Mouse (Mus musculus): ENCODE measurements around the gene Bcl2l11. TPM values are rescaled to one million over a fixed set of nuclear protein-coding genes. Genes with fewer than 3 reads are reported as not detected.

The Bcl2l11 gene
- 20.4 and 23.2 TPM in 2 replicates for polyA plus RNA-seq (2015; fragmentation: Nextera tagmentation; extraction: Ambion mirVana)

- Histone ChIP-seq H3K4me2 (ENCODE audit: low read depth, low read length) (peak within 1 kb of the TSS; percentile 94), H3K36me3 (ENCODE audit: control insufficient read depth, insufficient read depth) (peaks cover 11% of the 10 kb centered on the region), H3K27me3 (ENCODE audit: control insufficient read depth, insufficient read depth, low read length) (peaks cover 3% of the 10 kb centered on the region; the same call in 1 of the 2 replicates), H3K9me3 (replicated peaks; ENCODE audit: control insufficient read depth, low read length) (no peaks in the 10 kb centered on the region), H3K4me3 (ENCODE audit: low read length) (peak within 1 kb of the TSS; percentile 85), H3K4me1 (ENCODE audit: control insufficient read depth, insufficient read depth, low read length) (peaks cover 38% of the 10 kb centered on the region), H3K9ac (ENCODE audit: low read length) (peak within 1 kb of the TSS; percentile 83), H3K27ac (ENCODE audit: low read length) (peak within 1 kb of the TSS; percentile 88)
- WGBS, result under 1% methylated on average over 63 of the region's 76 CpGs
- peak; percentile 79 for ATAC-seq (replicated peaks; ENCODE audit: extremely low read depth, insufficient read depth, low FRiP score)
Measured at GRCm38 (mm10) chr2:128125635-128126470, at the start of gene Bcl2l11. Gene Bcl2l11, plus strand, starts transcription at chr2:128126038.

DNA sequence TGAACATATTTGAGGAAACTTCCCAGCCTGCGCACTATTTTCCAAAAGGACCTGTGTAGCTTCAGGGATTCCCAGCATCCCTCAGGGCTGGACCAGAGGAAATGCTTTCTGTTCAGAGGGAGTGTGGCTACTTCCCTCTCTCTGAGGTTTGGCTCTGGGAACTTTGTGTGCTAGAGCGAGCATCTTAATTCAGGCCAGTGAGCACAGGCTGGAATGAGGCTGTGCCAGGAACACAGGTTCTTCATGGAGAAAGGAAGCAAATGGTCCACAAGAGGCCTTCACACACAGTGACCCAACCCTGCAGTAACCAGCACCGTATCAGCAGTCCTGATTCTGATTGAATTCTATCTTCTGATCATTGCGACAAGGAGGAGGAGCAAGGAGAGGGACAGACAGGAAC, 48.9 kb upstream of the Bcl2l11 start:
- peaks cover 3% of the 10 kb centered on the region for H3K9me3 ChIP-seq (replicated peaks; ENCODE audit: control insufficient read depth, low read length)
- H3K9ac ChIP-seq (ENCODE audit: low read length), result no peak overlapping the region
- no peak for ATAC-seq (replicated peaks; ENCODE audit: extremely low read depth, insufficient read depth, low FRiP score)
- H3K27ac ChIP-seq (ENCODE audit: low read length), result no peak overlapping the region
- H3K4me1 ChIP-seq (ENCODE audit: control insufficient read depth, insufficient read depth, low read length), result no peaks in the 10 kb centered on the region
- 87% methylated on average over 4 of the region's 4 CpGs for WGBS
- no peak overlapping the region for H3K4me2 ChIP-seq (ENCODE audit: low read depth, low read length)
- H3K36me3 ChIP-seq (ENCODE audit: control insufficient read depth, insufficient read depth), result no peaks in the 10 kb centered on the region
- no peak overlapping the region for H3K4me3 ChIP-seq (ENCODE audit: low read length)
- H3K27me3 ChIP-seq (ENCODE audit: control insufficient read depth, insufficient read depth, low read length), result no peaks in the 10 kb centered on the region

DNA sequence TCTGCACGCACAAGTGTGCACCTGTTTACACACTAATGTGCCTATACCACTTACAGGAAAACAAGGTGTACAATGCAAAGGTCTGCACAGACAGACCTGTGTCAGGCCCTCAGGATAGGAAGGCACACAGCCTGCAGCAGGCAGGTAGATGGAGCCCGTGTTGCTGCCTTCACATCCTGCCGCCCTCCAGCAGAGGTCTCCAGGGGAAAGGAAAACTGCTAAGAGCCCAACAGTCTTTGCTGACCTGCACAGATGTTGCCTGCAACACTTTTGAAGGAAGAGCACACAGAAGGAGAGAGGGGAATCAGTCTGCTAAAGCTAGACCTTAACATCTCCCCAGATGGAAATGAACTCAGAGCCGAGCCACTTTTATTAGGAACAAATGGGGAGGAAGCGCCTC, 47.0 kb upstream of the Bcl2l11 start:
- H3K27me3 ChIP-seq (ENCODE audit: control insufficient read depth, insufficient read depth, low read length), result no peaks in the 10 kb centered on the region

DNA sequence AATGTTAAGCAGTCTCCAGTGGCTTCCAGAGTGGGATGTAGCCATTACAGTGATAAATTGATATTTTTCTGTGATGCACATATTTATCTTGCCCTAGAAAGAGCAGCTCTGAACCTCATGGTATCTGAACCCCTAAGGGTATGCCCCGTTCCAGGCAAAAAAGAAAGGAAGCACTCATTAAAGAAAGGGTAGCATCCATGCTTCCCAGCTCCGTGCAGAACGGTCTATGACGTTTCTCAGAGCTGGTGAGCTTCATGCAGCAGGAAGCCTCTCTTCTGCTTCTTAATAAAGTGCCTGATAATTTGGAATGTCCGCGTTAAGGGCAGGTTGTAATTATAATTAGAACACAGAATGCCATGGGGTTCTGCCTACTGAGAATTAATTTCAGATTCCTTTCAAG, 46.5 kb upstream of the Bcl2l11 start:
- no peaks in the 10 kb centered on the region for H3K36me3 ChIP-seq (ENCODE audit: control insufficient read depth, insufficient read depth)
- no peak overlapping the region for H3K4me3 ChIP-seq (ENCODE audit: low read length)
- no peak overlapping the region; the same call in 1 of the 2 replicates for H3K4me2 ChIP-seq (ENCODE audit: low read depth, low read length)
- H3K9ac ChIP-seq (ENCODE audit: low read length), result no peak overlapping the region
- 55% methylated on average over 6 of the region's 6 CpGs for WGBS
- H3K9me3 ChIP-seq (replicated peaks; ENCODE audit: control insufficient read depth, low read length), result peaks cover 3% of the 10 kb centered on the region
- ATAC-seq (replicated peaks; ENCODE audit: extremely low read depth, insufficient read depth, low FRiP score), result no peak
- no peaks in the 10 kb centered on the region; the same call in 1 of the 2 replicates for H3K4me1 ChIP-seq (ENCODE audit: control insufficient read depth, insufficient read depth, low read length)
- H3K27me3 ChIP-seq (ENCODE audit: control insufficient read depth, insufficient read depth, low read length), result no peaks in the 10 kb centered on the region
- H3K27ac ChIP-seq (ENCODE audit: low read length), result no peak overlapping the region

More for the DNA sequence above, 47.0 kb upstream of the Bcl2l11 start:
- Histone ChIP-seq H3K27ac (ENCODE audit: low read length) (no peak overlapping the region), H3K4me1 (ENCODE audit: control insufficient read depth, insufficient read depth, low read length) (no peaks in the 10 kb centered on the region; the same call in 1 of the 2 replicates), H3K36me3 (ENCODE audit: control insufficient read depth, insufficient read depth) (no peaks in the 10 kb centered on the region), H3K4me2 (ENCODE audit: low read depth, low read length) (no peak overlapping the region), H3K9ac (ENCODE audit: low read length) (no peak overlapping the region), H3K9me3 (replicated peaks; ENCODE audit: control insufficient read depth, low read length) (peaks cover 3% of the 10 kb centered on the region), H3K4me3 (ENCODE audit: low read length) (no peak overlapping the region)
- 31% methylated on average over 5 of the region's 5 CpGs for WGBS
- ATAC-seq (replicated peaks; ENCODE audit: extremely low read depth, insufficient read depth, low FRiP score), result peak; percentile 69; the same call in 1 of the 2 replicates

DNA sequence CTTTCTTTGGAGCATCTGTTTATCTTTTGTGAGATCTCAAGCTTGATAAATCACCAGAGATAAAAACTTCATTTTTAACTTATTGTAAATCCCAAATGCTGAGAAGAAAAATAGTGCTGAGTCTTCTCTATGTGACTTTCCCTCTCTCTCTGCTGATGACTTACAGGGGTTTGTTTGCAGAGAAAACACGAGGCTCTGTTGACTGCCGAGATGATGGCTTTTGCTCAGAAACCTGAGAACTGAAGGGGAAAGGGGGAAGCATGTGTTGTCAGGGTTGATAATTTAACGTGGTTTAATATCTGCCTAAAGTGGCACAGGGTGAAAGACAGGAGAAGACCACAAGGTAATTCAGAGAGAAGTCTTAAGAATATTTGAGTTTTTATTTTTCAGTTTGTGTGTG, 42.0 kb upstream of the Bcl2l11 start:
- H3K4me1 ChIP-seq (ENCODE audit: control insufficient read depth, insufficient read depth, low read length), result peaks cover 21% of the 10 kb centered on the region
- no peak overlapping the region for H3K9ac ChIP-seq (ENCODE audit: low read length)
- H3K27me3 ChIP-seq (ENCODE audit: control insufficient read depth, insufficient read depth, low read length), result no peaks in the 10 kb centered on the region
- no peak overlapping the region for H3K4me2 ChIP-seq (ENCODE audit: low read depth, low read length)
- H3K9me3 ChIP-seq (replicated peaks; ENCODE audit: control insufficient read depth, low read length), result peaks cover 3% of the 10 kb centered on the region
- WGBS, result 33% methylated on average over 3 of the region's 3 CpGs
- H3K4me3 ChIP-seq (ENCODE audit: low read length), result no peak overlapping the region
- H3K27ac ChIP-seq (ENCODE audit: low read length), result no peak overlapping the region
- ATAC-seq (replicated peaks; ENCODE audit: extremely low read depth, insufficient read depth, low FRiP score), result no peak
- H3K36me3 ChIP-seq (ENCODE audit: control insufficient read depth, insufficient read depth), result no peaks in the 10 kb centered on the region

- Histone ChIP-seq H3K4me3 (ENCODE audit: low read length) (no peak overlapping the region), H3K27me3 (ENCODE audit: control insufficient read depth, insufficient read depth, low read length) (no peaks in the 10 kb centered on the region), H3K27ac (ENCODE audit: low read length) (no peak overlapping the region), H3K9ac (ENCODE audit: low read length) (no peak overlapping the region), H3K9me3 (replicated peaks; ENCODE audit: control insufficient read depth, low read length) (peaks cover 3% of the 10 kb centered on the region), H3K4me1 (ENCODE audit: control insufficient read depth, insufficient read depth, low read length) (peaks cover 21% of the 10 kb centered on the region), H3K36me3 (ENCODE audit: control insufficient read depth, insufficient read depth) (no peaks in the 10 kb centered on the region), H3K4me2 (ENCODE audit: low read depth, low read length) (no peak overlapping the region)
- no peak for ATAC-seq (replicated peaks; ENCODE audit: extremely low read depth, insufficient read depth, low FRiP score)
- 40% methylated on average over 5 of the region's 5 CpGs for WGBS
Measured at GRCm38 (mm10) chr2:128084607-128085006, 41.2 kb upstream of the Bcl2l11 start.

DNA sequence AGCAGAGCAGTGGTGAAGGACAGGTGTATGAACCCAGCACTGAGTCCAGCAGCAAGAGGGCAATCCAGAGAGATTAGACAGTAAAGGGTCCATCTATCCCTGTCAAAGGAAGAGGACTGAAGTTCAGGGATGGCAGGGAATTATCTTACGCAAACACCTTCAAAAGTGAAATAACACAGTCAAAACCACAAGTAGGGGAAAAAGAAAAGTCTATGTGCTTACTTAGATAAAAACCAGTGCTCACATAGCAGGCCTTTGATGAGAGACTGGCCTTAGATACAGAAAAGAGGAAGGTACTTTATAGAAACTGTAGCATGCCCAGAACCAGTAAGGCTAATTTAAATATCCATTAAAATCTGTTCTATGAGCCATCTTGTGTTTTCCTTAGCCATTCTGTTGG, 40.4 kb upstream of the Bcl2l11 start:
- WGBS, result 92% methylated on average over 1 of the region's 1 CpGs
- H3K36me3 ChIP-seq (ENCODE audit: control insufficient read depth, insufficient read depth), result no peaks in the 10 kb centered on the region
- no peaks in the 10 kb centered on the region for H3K27me3 ChIP-seq (ENCODE audit: control insufficient read depth, insufficient read depth, low read length)
- no peak overlapping the region for H3K9ac ChIP-seq (ENCODE audit: low read length)
- no peak overlapping the region for H3K27ac ChIP-seq (ENCODE audit: low read length)
- peaks cover 21% of the 10 kb centered on the region for H3K4me1 ChIP-seq (ENCODE audit: control insufficient read depth, insufficient read depth, low read length)
- no peak overlapping the region for H3K4me2 ChIP-seq (ENCODE audit: low read depth, low read length)
- no peak for ATAC-seq (replicated peaks; ENCODE audit: extremely low read depth, insufficient read depth, low FRiP score)
- no peak overlapping the region for H3K4me3 ChIP-seq (ENCODE audit: low read length)
- peaks cover 3% of the 10 kb centered on the region for H3K9me3 ChIP-seq (replicated peaks; ENCODE audit: control insufficient read depth, low read length)

GRCm38 (mm10) chr2:128086301-128086886, 39.4 kb upstream of the Bcl2l11 start:
- Histone ChIP-seq H3K4me1 (ENCODE audit: control insufficient read depth, insufficient read depth, low read length) (peaks cover 21% of the 10 kb centered on the region), H3K27me3 (ENCODE audit: control insufficient read depth, insufficient read depth, low read length) (no peaks in the 10 kb centered on the region), H3K9me3 (replicated peaks; ENCODE audit: control insufficient read depth, low read length) (peaks cover 1% of the 10 kb centered on the region), H3K9ac (ENCODE audit: low read length) (no peak overlapping the region), H3K36me3 (ENCODE audit: control insufficient read depth, insufficient read depth) (no peaks in the 10 kb centered on the region), H3K4me2 (ENCODE audit: low read depth, low read length) (peak overlapping the region; percentile 48), H3K4me3 (ENCODE audit: low read length) (no peak overlapping the region; the same call in none of the 2 replicates), H3K27ac (ENCODE audit: low read length) (peak overlapping the region; percentile 46)
- WGBS, result 23% methylated on average over 14 of the region's 14 CpGs
- no peak for ATAC-seq (replicated peaks; ENCODE audit: extremely low read depth, insufficient read depth, low FRiP score)

DNA sequence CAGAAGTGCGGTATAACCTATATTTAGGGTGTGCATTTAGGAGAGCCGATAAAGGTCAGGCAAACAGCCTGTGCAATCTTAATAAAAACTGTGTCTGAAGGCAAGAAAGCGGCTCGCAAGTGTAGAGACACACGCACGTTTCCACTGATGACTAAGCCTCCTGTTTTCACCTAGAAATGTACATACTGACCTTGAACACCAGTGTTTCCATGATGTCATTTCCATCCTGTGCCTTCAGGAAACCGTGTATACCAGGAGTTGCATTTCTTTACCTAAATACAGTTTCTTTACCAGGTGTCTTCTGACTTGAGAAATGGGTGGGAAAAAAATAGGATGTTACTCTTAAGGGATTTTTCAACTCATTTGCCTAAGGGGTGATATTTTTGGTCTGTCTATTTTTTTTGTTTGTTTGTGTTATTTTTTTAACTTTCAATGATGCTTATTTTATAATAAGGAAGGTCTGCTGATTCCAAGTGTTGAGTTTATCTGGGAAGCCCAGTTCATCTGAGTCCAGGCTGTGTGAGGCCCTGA, 38.8 kb upstream of the Bcl2l11 start:
- no peak overlapping the region; the same call in 1 of the 2 replicates for H3K4me3 ChIP-seq (ENCODE audit: low read length)
- no peak overlapping the region for H3K9ac ChIP-seq (ENCODE audit: low read length)
- no peaks in the 10 kb centered on the region for H3K9me3 ChIP-seq (replicated peaks; ENCODE audit: control insufficient read depth, low read length)
- H3K27ac ChIP-seq (ENCODE audit: low read length), result peak overlapping the region; percentile 46
- no peaks in the 10 kb centered on the region for H3K36me3 ChIP-seq (ENCODE audit: control insufficient read depth, insufficient read depth)
- WGBS, result 23% methylated on average over 7 of the region's 7 CpGs
- H3K4me2 ChIP-seq (ENCODE audit: low read depth, low read length), result peak overlapping the region; percentile 48
- peaks cover 21% of the 10 kb centered on the region for H3K4me1 ChIP-seq (ENCODE audit: control insufficient read depth, insufficient read depth, low read length)
- ATAC-seq (replicated peaks; ENCODE audit: extremely low read depth, insufficient read depth, low FRiP score), result no peak
- H3K27me3 ChIP-seq (ENCODE audit: control insufficient read depth, insufficient read depth, low read length), result no peaks in the 10 kb centered on the region

All from heart, embryonic 16.5 days (tissue).